Mouse (Mus musculus): ENCODE results near the gene Cdc16.
"Not testable (repeated sequence)": the region's sequence is repeated elsewhere in the genome, so short reads cannot be mapped to it uniquely, and the experiment has no call there.

The Cdc16 gene

GRCm38 (mm10) chr8:13756982-13757804 is at the start of gene Cdc16:
Gene Cdc16, plus strand, starts transcription at chr8:13757676.
- peak; percentile 92 for DNase-seq (ENCODE audit: low read depth)

GRCm38 (mm10) chr8:13708514-13708913 is 49.0 kb upstream of the Cdc16 start:
- DNase-seq (ENCODE audit: low read depth): no peak

- DNase-seq (ENCODE audit: low read depth): no peak
Measured at GRCm38 (mm10) chr8:13718980-13719379, 38.5 kb upstream of the Cdc16 start.

GRCm38 (mm10) chr8:13725722-13726121 is 31.8 kb upstream of the Cdc16 start:
- DNase-seq (ENCODE audit: low read depth): peak; percentile 84

GRCm38 (mm10) chr8:13727469-13728094 is 29.9 kb upstream of the Cdc16 start:
- DNase-seq (ENCODE audit: low read depth): no peak

GRCm38 (mm10) chr8:13740323-13740770 is 17.1 kb upstream of the Cdc16 start:
- DNase-seq (ENCODE audit: low read depth): peak; percentile 33

GRCm38 (mm10) chr8:13740817-13741613 is 16.5 kb upstream of the Cdc16 start:
- DNase-seq (ENCODE audit: low read depth): no peak

- not testable (repeated sequence) for DNase-seq (ENCODE audit: low read depth)
Measured at GRCm38 (mm10) chr8:13746212-13746611, 11.3 kb upstream of the Cdc16 start.

- DNase-seq (ENCODE audit: low read depth): no peak
Measured at GRCm38 (mm10) chr8:13747626-13748025, 9.8 kb upstream of the Cdc16 start.

- peak; percentile 91 for DNase-seq (ENCODE audit: low read depth)
Measured at GRCm38 (mm10) chr8:13753680-13754079, 3.8 kb upstream of the Cdc16 start.

- no peak for DNase-seq (ENCODE audit: low read depth)
Measured at GRCm38 (mm10) chr8:13756480-13756879, 996 bp upstream of the Cdc16 start.

- DNase-seq (ENCODE audit: low read depth): peak; percentile 84
Measured at GRCm38 (mm10) chr8:13757805-13758727, 590 bp downstream of the Cdc16 start.

- DNase-seq (ENCODE audit: low read depth): no peak
Measured at GRCm38 (mm10) chr8:13769206-13769605, 11.7 kb downstream of the Cdc16 start.

GRCm38 (mm10) chr8:13780536-13780935 is 23.1 kb downstream of the Cdc16 start:
- no peak for DNase-seq (ENCODE audit: low read depth)

- DNase-seq (ENCODE audit: low read depth): peak; percentile 97
Measured at GRCm38 (mm10) chr8:13785250-13785763, 27.8 kb downstream of the Cdc16 start, which contains the start of gene Upf3a. Gene Upf3a, plus strand, starts transcription at chr8:13785615.

- DNase-seq (ENCODE audit: low read depth): peak; percentile 99
Measured at GRCm38 (mm10) chr8:13785764-13786299, 28.4 kb downstream of the Cdc16 start.

GRCm38 (mm10) chr8:13789606-13790005 is 32.1 kb downstream of the Cdc16 start:
- no peak for DNase-seq (ENCODE audit: low read depth)

- DNase-seq (ENCODE audit: low read depth): no peak
Measured at GRCm38 (mm10) chr8:13793097-13793745, 35.7 kb downstream of the Cdc16 start.

- DNase-seq (ENCODE audit: low read depth): no peak
Measured at GRCm38 (mm10) chr8:13793746-13794101, 36.2 kb downstream of the Cdc16 start.

- DNase-seq (ENCODE audit: low read depth): no peak
Measured at GRCm38 (mm10) chr8:13797676-13798075, 40.2 kb downstream of the Cdc16 start.

Measured in induced T-regulatory cell, adult 2 months (primary cell).